Mouse (Mus musculus): Measurements from ENCODE around the gene Grin3a. TPM values are rescaled to one million over a fixed set of nuclear protein-coding genes. Genes with fewer than 3 reads are reported as not detected.

The Grin3a gene
- total and polyA plus RNA-seq, 3 experiments, result 0.04 to 0.10 TPM; not detected in 1

- TF ChIP-seq CHD1 (IDR thresholded peaks at IDR 0.05; ENCODE audit: low read depth, low read length), result no peak
- no peak for TF ChIP-seq POLR2A (IDR thresholded peaks at IDR 0.05; ENCODE audit: control insufficient read depth in 1 of 2, insufficient read depth in 1 of 2, low read depth in 1 of 2, low read length in 2 of 2, poor library complexity in 1 of 2)
- H3K27ac ChIP-seq (ENCODE audit: control insufficient read depth, low read depth, low read length), result no peak overlapping the region
- H3K4me3 ChIP-seq (ENCODE audit: control insufficient read depth in 1 of 2, insufficient read depth in 1 of 2, low read depth in 2 of 2, low read length in 2 of 2), result no peak overlapping the region
- no peaks in the 10 kb centered on the region for H3K36me3 ChIP-seq (ENCODE audit: control insufficient read depth in 1 of 2, insufficient read depth in 2 of 2, low read length in 2 of 2)
- H3K9me3 ChIP-seq (replicated peaks; ENCODE audit: insufficient read depth, low read length), result no peaks in the 10 kb centered on the region
- H3K79me2 ChIP-seq (ENCODE audit: control insufficient read depth, insufficient read depth, low read length, poor library complexity), result no peaks in the 10 kb centered on the region
- H3K27me3 ChIP-seq (ENCODE audit: control insufficient read depth in 1 of 2, insufficient read depth in 2 of 2, low read length in 2 of 2), result no peaks in the 10 kb centered on the region
- H3K9ac ChIP-seq (ENCODE audit: control insufficient read depth, low read depth, low read length, poor library complexity, severe bottlenecking), result no peak overlapping the region
- H3K4me1 ChIP-seq (ENCODE audit: control insufficient read depth in 1 of 2, insufficient read depth in 2 of 2, low read length in 2 of 2), result no peaks in the 10 kb centered on the region
- DNase-seq (ENCODE audit: low read depth, low spot score), result no peak
Observed at GRCm38 (mm10) chr4:49844274-49844827, 1.2 kb downstream of the Grin3a start.

DNA sequence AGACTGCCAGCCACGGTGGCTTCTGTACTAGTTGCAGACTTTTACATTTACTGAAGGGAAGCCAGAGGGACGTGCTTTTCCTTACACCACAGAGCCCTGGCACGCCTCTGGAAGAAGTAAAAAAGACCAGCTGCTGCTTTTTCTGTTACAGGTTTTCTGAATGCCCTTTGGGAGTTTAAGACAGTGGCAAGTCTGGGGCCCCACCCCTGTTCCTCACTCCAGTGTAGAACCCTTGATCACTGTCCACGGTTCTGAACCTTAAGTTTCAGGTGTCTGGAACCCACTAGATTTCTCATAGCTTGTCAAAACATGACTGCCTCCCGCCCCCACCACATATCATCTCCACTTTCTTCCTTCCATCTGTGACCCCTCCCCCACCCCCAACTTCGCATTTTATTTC is 1.8 kb downstream of the Grin3a start:
- Histone ChIP-seq H3K27me3 (ENCODE audit: control insufficient read depth in 1 of 2, insufficient read depth in 2 of 2, low read length in 2 of 2) (no peaks in the 10 kb centered on the region), H3K27ac (ENCODE audit: control insufficient read depth, low read depth, low read length) (no peak overlapping the region), H3K36me3 (ENCODE audit: control insufficient read depth in 1 of 2, insufficient read depth in 2 of 2, low read length in 2 of 2) (no peaks in the 10 kb centered on the region), H3K79me2 (ENCODE audit: control insufficient read depth, insufficient read depth, low read length, poor library complexity) (no peaks in the 10 kb centered on the region), H3K9ac (ENCODE audit: control insufficient read depth, low read depth, low read length, poor library complexity, severe bottlenecking) (no peak overlapping the region), H3K4me3 (ENCODE audit: control insufficient read depth in 1 of 2, insufficient read depth in 1 of 2, low read depth in 2 of 2, low read length in 2 of 2) (no peak overlapping the region), H3K9me3 (replicated peaks; ENCODE audit: insufficient read depth, low read length) (no peaks in the 10 kb centered on the region), H3K4me1 (ENCODE audit: control insufficient read depth in 1 of 2, insufficient read depth in 2 of 2, low read length in 2 of 2) (no peaks in the 10 kb centered on the region)
- no peak for DNase-seq (ENCODE audit: low read depth, low spot score)
- TF ChIP-seq MEF2A (IDR thresholded peaks at IDR 0.05; ENCODE audit: extremely low read depth, insufficient replicate concordance, low read depth, low read length, poor library complexity, severe bottlenecking) (no peak), RAD21 (IDR thresholded peaks at IDR 0.05; ENCODE audit: low read depth, low read length) (no peak), POLR2AphosphoS5 (IDR thresholded peaks at IDR 0.05; ENCODE audit: borderline replicate concordance, low read depth, low read length) (no peak), USF1 (IDR thresholded peaks at IDR 0.05; ENCODE audit: low read depth, low read length) (no peak), TCF12 (IDR thresholded peaks at IDR 0.05; ENCODE audit: low read depth, low read length) (no peak), POLR2A (IDR thresholded peaks at IDR 0.05; ENCODE audit: control insufficient read depth in 1 of 2, insufficient read depth in 1 of 2, low read depth in 1 of 2, low read length in 2 of 2, poor library complexity in 1 of 2) (no peak), MAFK (IDR thresholded peaks at IDR 0.05; ENCODE audit: borderline replicate concordance, low read depth, low read length) (no peak), TBP (IDR thresholded peaks at IDR 0.05; ENCODE audit: low read depth, low read length) (no peak), GATA1 (IDR thresholded peaks at IDR 0.05; ENCODE audit: low read depth, low read length) (no peak)

- H3K79me2 ChIP-seq (ENCODE audit: control insufficient read depth, insufficient read depth, low read length, poor library complexity), result no peaks in the 10 kb centered on the region
- no peak overlapping the region for H3K4me3 ChIP-seq (ENCODE audit: control insufficient read depth in 1 of 2, insufficient read depth in 1 of 2, low read depth in 2 of 2, low read length in 2 of 2)
- H3K27ac ChIP-seq (ENCODE audit: control insufficient read depth, low read depth, low read length), result no peak overlapping the region
- H3K9ac ChIP-seq (ENCODE audit: control insufficient read depth, low read depth, low read length, poor library complexity, severe bottlenecking), result no peak overlapping the region
- H3K9me3 ChIP-seq (replicated peaks; ENCODE audit: insufficient read depth, low read length), result no peaks in the 10 kb centered on the region
- DNase-seq (ENCODE audit: low read depth, low spot score), result no peak
- no peaks in the 10 kb centered on the region for H3K27me3 ChIP-seq (ENCODE audit: control insufficient read depth in 1 of 2, insufficient read depth in 2 of 2, low read length in 2 of 2)
- no peak for TF ChIP-seq TAL1 (IDR thresholded peaks at IDR 0.05; ENCODE audit: low read length)
- TF ChIP-seq JUND (IDR thresholded peaks at IDR 0.05; ENCODE audit: low read depth, low read length), result no peak
- TF ChIP-seq GABPA (IDR thresholded peaks at IDR 0.05; ENCODE audit: low read depth, low read length), result no peak
- TF ChIP-seq POLR2AphosphoS2 (IDR thresholded peaks at IDR 0.05; ENCODE audit: low read length), result no peak
- TF ChIP-seq TCF12 (IDR thresholded peaks at IDR 0.05; ENCODE audit: low read depth, low read length), result no peak
- TF ChIP-seq ZMIZ1 (IDR thresholded peaks at IDR 0.05; ENCODE audit: low read depth, low read length), result no peak
- TF ChIP-seq ZKSCAN1 (IDR thresholded peaks at IDR 0.05; ENCODE audit: low read depth, low read length), result no peak
- H3K36me3 ChIP-seq (ENCODE audit: control insufficient read depth in 1 of 2, insufficient read depth in 2 of 2, low read length in 2 of 2), result no peaks in the 10 kb centered on the region
- H3K4me1 ChIP-seq (ENCODE audit: control insufficient read depth in 1 of 2, insufficient read depth in 2 of 2, low read length in 2 of 2), result no peaks in the 10 kb centered on the region
Observed at GRCm38 (mm10) chr4:49832035-49832434, 13.5 kb downstream of the Grin3a start.
